Mouse (Mus musculus): ENCODE results near the gene Mark1. TPM values are rescaled to one million over a fixed set of nuclear protein-coding genes. Genes with fewer than 3 reads are reported as not detected.
A peak's percentile ranks its signal among the peaks of the same experiment; 100 is the strongest.

The Mark1 gene
- total and polyA plus RNA-seq, 2 experiments from 2014 or later: 1.2 to 10.5 TPM

DNA sequence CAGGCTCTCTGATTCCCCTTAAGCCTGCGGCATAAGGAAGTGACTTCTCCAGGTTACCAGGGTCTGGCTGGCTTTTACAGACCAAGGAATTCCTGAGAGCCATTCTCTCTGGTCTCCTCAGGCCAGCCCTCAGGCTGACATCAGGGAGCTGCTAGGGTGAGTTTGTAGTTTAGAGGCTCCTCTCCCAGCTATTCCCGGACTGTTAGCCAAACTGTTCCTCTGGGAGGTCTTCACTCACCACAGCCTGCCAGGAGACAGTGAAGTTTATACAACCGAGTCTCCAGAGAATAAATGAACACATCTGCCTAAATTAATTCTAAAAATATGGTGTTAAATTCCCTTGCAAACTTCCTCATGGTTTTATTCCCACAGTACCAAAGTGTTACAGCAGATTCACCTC is 15.6 kb downstream of the Mark1 start:
- Histone ChIP-seq H3K27me3 (ENCODE audit: control insufficient read depth, insufficient read depth, low read length) (no peaks in the 10 kb centered on the region), H3K27ac (ENCODE audit: low read depth) (no peak overlapping the region), H3K4me2 (ENCODE audit: low read depth, low read length) (no peak overlapping the region), H3K4me1 (ENCODE audit: control insufficient read depth, insufficient read depth) (peaks cover 9% of the 10 kb centered on the region), H3K4me3 (ENCODE audit: low read depth, low read length) (no peak overlapping the region), H3K9me3 (replicated peaks; ENCODE audit: control insufficient read depth, low read length) (no peaks in the 10 kb centered on the region), H3K9ac (replicated peaks; ENCODE audit: low read depth, low read length) (no peak overlapping the region), H3K36me3 (replicated peaks; ENCODE audit: control insufficient read depth, insufficient read depth, low read length) (no peaks in the 10 kb centered on the region)
- DNase-seq (ENCODE audit: low spot score): no peak
- no peak for ATAC-seq (ENCODE audit: insufficient read depth, low read depth)
- TF ChIP-seq EP300 (IDR thresholded peaks at IDR 0.05; ENCODE audit: low read depth): no peak
- no peak for TF ChIP-seq CTCF (IDR thresholded peaks at IDR 0.05; ENCODE audit: low read depth)
- 57% methylated on average over 3 of the region's 3 CpGs for WGBS

DNA sequence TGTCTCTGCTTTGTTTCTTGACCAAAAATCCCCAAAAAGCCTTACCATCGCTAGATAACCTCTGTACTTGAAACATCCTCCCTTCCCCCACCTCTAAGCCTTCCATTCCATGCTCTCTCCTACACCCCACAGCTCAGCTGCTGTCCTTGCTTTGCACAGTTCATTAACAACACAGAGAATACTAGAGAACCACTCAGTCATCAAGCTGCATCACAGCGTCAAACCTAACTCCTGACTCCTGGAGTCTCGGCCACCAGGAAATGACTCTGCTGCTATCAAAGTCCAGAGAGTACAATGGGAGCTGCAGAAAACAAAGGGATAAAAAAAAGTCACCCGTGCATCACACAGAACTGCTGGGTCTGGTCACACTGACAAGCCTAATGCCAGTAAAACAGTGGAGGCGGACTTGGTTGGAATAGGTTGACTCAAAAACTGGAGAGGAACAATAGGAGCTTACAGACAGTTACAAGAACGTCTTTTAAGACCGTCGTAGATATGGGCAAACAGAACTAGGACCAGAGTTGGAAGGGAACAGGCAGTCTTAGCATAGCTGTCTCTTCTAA is 27.1 kb downstream of the Mark1 start:
- TF ChIP-seq EP300 (IDR thresholded peaks at IDR 0.05; ENCODE audit: low read depth) (no peak), CTCF (IDR thresholded peaks at IDR 0.05; ENCODE audit: low read depth) (no peak)
- Histone ChIP-seq H3K4me1 (ENCODE audit: control insufficient read depth, insufficient read depth) (no peaks in the 10 kb centered on the region), H3K9ac (replicated peaks; ENCODE audit: low read depth, low read length) (no peak overlapping the region), H3K27ac (ENCODE audit: low read depth) (no peak overlapping the region), H3K36me3 (replicated peaks; ENCODE audit: control insufficient read depth, insufficient read depth, low read length) (no peaks in the 10 kb centered on the region), H3K4me3 (ENCODE audit: low read depth, low read length) (no peak overlapping the region), H3K27me3 (ENCODE audit: control insufficient read depth, insufficient read depth, low read length) (no peaks in the 10 kb centered on the region), H3K9me3 (replicated peaks; ENCODE audit: control insufficient read depth, low read length) (no peaks in the 10 kb centered on the region), H3K4me2 (ENCODE audit: low read depth, low read length) (no peak overlapping the region)
- DNase-seq (ENCODE audit: low spot score) (no peak), ATAC-seq (ENCODE audit: insufficient read depth, low read depth) (no peak)
- 43% methylated on average over 8 of the region's 8 CpGs for WGBS

DNA sequence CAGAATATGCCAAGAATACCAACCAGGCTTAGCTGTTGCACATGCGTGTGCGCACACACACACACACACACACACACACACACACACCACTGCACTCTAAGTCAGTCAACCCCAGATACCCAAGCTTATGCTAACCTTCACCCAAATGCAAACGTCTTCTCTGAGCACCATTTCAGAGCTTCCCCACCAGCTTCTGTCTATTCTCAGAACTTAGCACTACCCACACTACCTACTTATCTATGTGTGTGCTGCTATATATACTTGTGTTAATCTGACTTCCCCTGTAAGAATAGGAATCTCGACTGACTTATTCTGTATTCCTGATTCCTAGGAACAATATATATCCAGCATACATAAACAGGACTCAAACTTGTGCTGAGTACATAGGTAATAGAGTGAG is 30.0 kb downstream of the Mark1 start:
- TF ChIP-seq EP300 (IDR thresholded peaks at IDR 0.05; ENCODE audit: low read depth): no peak
- 53% methylated on average over 4 of the region's 4 CpGs for WGBS
- H3K9ac ChIP-seq (replicated peaks; ENCODE audit: low read depth, low read length): no peak overlapping the region

DNA sequence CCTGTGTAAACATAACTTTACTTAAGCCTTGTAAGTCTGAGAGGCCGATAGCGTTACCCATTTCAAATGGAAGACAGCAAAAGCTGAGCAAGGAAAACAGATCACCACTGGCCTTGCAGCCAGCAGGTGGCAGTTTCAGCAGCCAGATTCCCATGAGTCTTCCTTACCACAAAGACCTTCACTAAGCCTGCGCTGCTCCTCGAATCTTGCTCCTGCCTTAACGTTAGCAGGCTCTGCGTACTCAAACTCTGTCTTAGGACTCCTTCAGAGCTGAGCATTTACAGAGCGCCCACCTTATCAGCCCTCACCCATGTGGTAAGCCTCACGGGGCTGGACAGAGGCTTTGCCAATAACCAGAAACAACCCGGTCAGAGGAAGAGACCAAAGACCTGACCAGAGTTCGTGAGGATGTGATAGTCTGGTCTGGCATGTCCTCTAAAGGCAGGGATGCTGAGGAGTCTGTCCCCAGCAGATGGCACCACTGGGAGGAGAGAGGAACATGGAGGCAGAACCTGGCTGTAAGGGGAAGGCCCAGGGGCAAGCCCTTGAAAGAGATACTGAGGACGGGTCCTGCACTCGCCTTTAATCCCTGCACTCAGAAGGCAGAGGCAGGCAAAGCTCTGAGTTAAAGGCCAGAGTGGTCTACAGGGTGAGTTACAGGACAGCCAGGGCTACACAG is 33.5 kb downstream of the Mark1 start:
- peak; percentile 70 for TF ChIP-seq CTCF (IDR thresholded peaks at IDR 0.05; ENCODE audit: low read depth)
- no peak for TF ChIP-seq EP300 (IDR thresholded peaks at IDR 0.05; ENCODE audit: low read depth)
- DNase-seq (ENCODE audit: low spot score): peak; percentile 39
- Histone ChIP-seq H3K9me3 (replicated peaks; ENCODE audit: control insufficient read depth, low read length) (no peaks in the 10 kb centered on the region), H3K36me3 (replicated peaks; ENCODE audit: control insufficient read depth, insufficient read depth, low read length) (no peaks in the 10 kb centered on the region), H3K9ac (replicated peaks; ENCODE audit: low read depth, low read length) (no peak overlapping the region), H3K4me2 (ENCODE audit: low read depth, low read length) (0 out of 2 replicates have a peak overlapping the region, but pooled peaks have one; percentile 17), H3K4me1 (ENCODE audit: control insufficient read depth, insufficient read depth) (no peaks in the 10 kb centered on the region), H3K27me3 (ENCODE audit: control insufficient read depth, insufficient read depth, low read length) (no peaks in the 10 kb centered on the region), H3K4me3 (ENCODE audit: low read depth, low read length) (no peak overlapping the region), H3K27ac (ENCODE audit: low read depth) (no peak overlapping the region)
- peak; percentile 55 for ATAC-seq (ENCODE audit: insufficient read depth, low read depth)
- WGBS: 41% methylated on average over 12 of the region's 12 CpGs

More for the DNA sequence above, 30.0 kb downstream of the Mark1 start:
- no peaks in the 10 kb centered on the region for H3K4me1 ChIP-seq (ENCODE audit: control insufficient read depth, insufficient read depth)
- ATAC-seq (ENCODE audit: insufficient read depth, low read depth) (no peak), DNase-seq (ENCODE audit: low spot score) (no peak)
- no peak overlapping the region for H3K4me3 ChIP-seq (ENCODE audit: low read depth, low read length)
- H3K36me3 ChIP-seq (replicated peaks; ENCODE audit: control insufficient read depth, insufficient read depth, low read length): no peaks in the 10 kb centered on the region
- H3K27ac ChIP-seq (ENCODE audit: low read depth): no peak overlapping the region
- H3K9me3 ChIP-seq (replicated peaks; ENCODE audit: control insufficient read depth, low read length): no peaks in the 10 kb centered on the region
- no peak overlapping the region for H3K4me2 ChIP-seq (ENCODE audit: low read depth, low read length)
- H3K27me3 ChIP-seq (ENCODE audit: control insufficient read depth, insufficient read depth, low read length): no peaks in the 10 kb centered on the region

DNA sequence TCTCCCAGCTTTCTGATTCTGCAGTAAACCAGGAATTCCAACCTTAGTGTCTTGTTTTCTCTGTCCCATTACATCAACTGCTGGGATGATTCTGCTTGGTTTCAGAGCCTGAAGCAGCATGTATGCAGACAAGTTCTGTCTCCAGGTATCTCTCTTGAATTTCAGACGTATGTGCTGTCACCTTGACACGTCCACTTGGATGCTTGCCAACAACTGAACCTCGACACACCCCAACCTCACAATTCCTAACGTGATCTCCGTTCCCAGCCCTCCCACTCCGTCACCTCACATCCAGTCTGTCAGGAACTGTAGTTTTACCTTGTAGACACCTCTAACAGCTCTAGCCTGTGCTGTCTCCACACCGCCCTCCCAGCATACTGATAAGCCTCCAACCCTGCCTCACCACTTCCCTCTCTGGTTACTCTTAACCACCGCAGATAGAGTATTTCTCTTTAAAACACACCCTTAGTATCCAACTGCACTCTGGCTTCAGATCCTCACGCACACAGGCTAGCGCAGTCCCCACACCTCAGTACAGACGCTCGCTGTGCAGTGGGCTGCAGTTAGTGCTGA is 36.2 kb downstream of the Mark1 start:
- Histone ChIP-seq H3K4me1 (ENCODE audit: control insufficient read depth, insufficient read depth) (peaks cover 6% of the 10 kb centered on the region; the same call in 1 of the 2 replicates), H3K9ac (replicated peaks; ENCODE audit: low read depth, low read length) (no peak overlapping the region), H3K27ac (ENCODE audit: low read depth) (no peak overlapping the region), H3K4me2 (ENCODE audit: low read depth, low read length) (peak overlapping the region; percentile 20), H3K9me3 (replicated peaks; ENCODE audit: control insufficient read depth, low read length) (no peaks in the 10 kb centered on the region), H3K4me3 (ENCODE audit: low read depth, low read length) (no peak overlapping the region), H3K36me3 (replicated peaks; ENCODE audit: control insufficient read depth, insufficient read depth, low read length) (no peaks in the 10 kb centered on the region), H3K27me3 (ENCODE audit: control insufficient read depth, insufficient read depth, low read length) (no peaks in the 10 kb centered on the region)
- no peak for ATAC-seq (ENCODE audit: insufficient read depth, low read depth)
- WGBS: 36% methylated on average over 12 of the region's 12 CpGs
- no peak for TF ChIP-seq EP300 (IDR thresholded peaks at IDR 0.05; ENCODE audit: low read depth)
- no peak for TF ChIP-seq CTCF (IDR thresholded peaks at IDR 0.05; ENCODE audit: low read depth)
- no peak for DNase-seq (ENCODE audit: low spot score)
